Mouse (Mus musculus) WW6 (cell line): Measurements from ENCODE around the gene Timm44.
"Not testable (repeated sequence)": the region's sequence is repeated elsewhere in the genome, so short reads cannot be mapped to it uniquely, and the experiment has no call there.

ENCODE experiments used
- DNase-seq: peaks from one replicate; pipeline ENCODE4 v3.0.0-alpha.2; 2013; ENCODE audit warnings: low read depth, low spot score

Timm44 gene

DNA sequence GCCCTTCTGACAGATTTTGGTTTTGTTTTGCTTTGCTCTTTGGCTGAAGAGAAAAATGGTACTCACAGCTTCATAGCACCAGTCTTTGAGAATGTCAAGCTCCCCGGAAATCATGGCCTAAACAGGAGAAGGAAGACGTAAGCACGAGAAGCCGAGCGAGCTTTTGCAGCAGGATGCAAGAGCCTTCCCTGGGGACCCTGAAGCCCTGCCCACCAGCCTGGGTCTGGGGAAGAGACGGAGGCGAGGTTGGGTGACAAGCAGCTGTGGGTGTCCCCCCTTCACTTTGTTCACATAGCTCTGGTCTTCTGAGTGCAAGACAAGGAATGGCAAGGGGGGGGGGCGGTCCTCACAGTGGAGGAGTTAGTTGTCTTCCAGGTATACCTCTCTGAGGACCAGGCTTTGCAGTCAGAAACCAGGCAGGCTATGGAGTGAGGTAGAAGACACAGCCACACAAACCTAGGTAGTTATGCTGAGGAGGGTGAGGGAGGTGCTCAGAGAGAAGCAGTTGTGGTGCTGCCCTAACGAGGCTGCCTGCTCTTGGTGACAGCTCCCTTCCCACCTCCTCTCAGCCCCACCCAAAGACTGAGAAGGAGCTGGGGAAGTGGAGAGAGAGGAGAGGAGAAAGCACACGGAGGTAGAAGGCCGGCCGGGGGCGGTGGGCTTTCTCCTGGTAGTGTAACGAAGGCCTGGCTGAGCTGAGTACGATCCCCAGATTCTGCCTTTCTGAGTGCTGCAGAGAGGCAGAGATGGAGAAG, 10.4 kb downstream of the Timm44 start:
- no peak for DNase-seq

DNA sequence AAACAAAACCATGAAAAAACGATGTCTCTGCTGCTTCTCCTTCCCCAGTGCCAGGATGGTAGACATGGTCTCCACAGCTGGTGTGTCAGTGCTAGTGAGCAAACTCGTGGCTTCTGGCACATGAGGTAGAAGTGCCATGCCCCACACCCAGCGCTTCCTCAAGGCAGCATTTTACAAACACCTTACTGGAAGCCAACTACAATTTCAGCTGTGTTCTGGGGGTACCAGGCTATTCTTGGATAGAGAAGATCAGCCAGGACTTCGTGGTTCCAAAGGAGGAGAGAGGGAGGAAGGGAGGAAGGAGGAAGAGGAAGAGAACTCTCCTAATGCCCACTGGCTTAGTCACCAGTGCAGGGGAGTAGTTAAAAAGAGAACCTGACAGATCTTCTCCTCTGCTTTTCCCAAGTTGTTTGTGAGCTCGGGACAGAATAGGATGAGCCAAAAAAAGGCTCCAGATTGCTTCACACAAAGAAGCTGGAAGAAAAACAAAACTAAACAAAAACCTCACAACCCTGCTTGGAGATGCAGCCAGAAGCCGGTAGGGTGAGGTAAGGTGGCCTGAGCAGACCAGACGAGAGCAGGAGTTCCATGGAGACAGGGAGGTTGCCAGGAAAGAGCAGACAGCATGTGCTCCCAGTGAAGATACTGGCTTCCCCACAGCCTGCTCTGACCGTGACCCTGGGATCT, 12.5 kb downstream of the Timm44 start:
- DNase-seq: no peak

- no peak for DNase-seq
Measured at GRCm38 (mm10) chr8:4259805-4260170, 15.9 kb downstream of the Timm44 start.

DNA sequence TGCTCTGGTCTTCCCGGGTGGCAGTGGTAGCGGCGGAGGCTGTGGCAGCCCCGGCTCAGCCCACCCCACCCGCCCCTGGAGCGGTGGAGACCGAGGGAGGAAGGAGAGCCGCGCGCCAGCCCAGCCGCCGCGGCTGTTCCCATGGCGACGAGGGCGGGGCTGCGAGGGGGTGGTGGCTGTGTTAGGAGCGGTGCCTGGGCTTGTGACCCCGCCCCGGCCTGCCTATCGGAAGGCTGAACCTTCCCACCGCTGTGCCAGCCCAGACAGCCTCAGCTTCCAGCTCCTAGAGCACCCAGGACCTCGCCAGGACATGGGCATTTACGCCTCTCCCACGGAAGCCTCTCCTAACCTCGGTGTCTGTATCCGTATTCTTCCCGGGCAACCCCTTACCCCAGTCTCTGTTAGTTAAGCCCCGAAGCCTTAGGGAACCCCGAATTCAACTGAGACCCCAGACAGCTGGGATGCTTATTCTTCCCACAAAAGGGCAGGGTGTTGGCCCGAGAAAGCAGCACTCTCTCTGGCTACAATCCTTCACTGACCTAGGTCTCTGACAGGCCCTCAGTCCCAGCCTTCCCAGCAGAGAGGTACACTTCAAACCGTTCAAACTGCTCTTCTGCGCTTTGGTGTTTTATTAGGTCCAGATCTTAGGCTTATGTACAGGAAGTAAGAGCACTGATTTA, 16.4 kb downstream of the Timm44 start, which contains the start of gene Ctxn1:
TSS of gene Ctxn1 (minus strand) at position 150 of the 680 bp plus-strand sequence.
- peak; percentile 93 for DNase-seq

DNA sequence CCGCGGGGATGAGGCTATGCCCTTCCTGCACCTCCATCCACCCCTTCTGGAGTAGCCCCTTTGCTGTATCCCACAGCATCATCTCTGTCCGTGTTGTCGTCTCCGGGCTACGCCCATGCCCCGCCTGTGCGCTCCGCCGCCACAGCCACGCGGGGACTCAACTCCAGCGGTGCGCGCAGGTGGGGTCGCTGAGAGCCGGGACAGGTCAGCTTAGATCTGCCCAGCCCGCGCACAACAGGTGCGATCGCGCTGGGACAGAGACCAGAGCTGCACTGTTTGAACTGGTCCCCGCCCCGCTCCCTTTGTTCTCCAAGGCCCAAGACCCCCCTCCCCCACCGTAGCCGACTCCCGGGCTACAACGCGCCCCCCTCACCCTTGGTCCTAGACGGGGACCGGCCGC, 17.0 kb downstream of the Timm44 start:
- DNase-seq: no peak

- DNase-seq: no peak
Measured at GRCm38 (mm10) chr8:4258233-4258632, 17.5 kb downstream of the Timm44 start.

- DNase-seq: no peak
Measured at GRCm38 (mm10) chr8:4257350-4257749, 18.4 kb downstream of the Timm44 start.

DNA sequence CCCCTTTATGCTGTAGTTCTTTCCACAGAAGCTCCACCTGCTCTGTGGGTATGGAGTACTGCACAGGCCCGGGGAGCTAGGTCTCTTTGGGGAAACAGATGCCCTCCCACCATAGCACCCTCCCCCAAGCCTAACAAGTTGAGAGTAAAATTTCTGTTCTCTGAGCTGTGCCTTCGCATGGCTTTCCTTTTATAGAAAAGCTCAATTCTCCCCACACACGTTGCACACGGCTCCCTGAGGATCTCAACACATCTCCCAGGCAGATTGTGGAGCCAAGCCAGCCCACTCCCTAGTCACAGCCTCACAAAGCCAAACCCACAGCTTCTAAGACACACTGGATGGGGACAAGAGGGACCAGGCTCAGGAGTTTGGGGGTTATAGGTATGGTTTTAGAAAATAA, 18.8 kb downstream of the Timm44 start:
- DNase-seq: no peak

DNA sequence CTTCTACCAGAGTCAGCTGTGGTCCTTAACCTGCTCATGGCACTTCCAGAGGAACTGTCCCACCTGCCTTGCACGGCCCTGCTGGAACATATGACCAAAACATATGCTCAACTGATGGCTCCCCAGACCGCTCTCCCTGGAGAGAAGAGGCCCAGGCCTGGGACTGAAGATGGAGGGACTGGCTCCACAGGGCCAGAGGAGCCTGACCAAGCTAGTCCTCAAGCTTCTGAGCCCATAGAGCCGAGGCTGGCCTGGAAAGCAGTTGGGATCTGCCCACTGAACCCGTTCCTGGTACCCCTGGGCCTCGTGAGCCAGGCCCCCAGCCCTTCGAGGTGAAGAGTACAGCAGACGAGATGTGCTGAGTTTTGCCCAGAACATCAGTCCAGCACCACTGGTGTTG, 20.2 kb downstream of the Timm44 start:
- not testable (repeated sequence) for DNase-seq

DNA sequence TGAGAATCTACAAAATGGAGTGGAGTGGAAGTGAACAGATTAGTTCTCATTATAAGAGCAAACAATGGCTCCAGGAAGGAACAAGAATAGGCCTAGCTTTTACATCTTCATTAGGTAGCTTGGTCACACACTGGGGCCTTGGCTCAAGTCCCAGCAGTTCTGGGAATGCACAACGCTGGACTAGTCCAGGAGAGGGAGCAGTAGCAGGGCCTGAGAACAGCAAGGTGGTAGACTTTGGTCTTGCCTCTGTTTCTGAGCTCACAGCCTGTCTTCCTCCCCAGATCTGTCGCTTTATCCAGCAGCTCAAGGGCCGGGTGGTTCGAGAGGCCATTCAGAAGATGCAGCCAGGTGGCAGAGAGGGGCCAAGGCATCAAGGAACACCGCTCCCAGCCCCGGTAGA, 21.7 kb downstream of the Timm44 start:
- no peak for DNase-seq

- DNase-seq: peak; percentile 96
Measured at GRCm38 (mm10) chr8:4252934-4253841, 22.5 kb downstream of the Timm44 start, which contains the start of gene Snapc2. Gene Snapc2 (plus strand): TSS chr8:4253080.

GRCm38 (mm10) chr8:4252116-4252760, 23.5 kb downstream of the Timm44 start:
- no peak for DNase-seq

DNA sequence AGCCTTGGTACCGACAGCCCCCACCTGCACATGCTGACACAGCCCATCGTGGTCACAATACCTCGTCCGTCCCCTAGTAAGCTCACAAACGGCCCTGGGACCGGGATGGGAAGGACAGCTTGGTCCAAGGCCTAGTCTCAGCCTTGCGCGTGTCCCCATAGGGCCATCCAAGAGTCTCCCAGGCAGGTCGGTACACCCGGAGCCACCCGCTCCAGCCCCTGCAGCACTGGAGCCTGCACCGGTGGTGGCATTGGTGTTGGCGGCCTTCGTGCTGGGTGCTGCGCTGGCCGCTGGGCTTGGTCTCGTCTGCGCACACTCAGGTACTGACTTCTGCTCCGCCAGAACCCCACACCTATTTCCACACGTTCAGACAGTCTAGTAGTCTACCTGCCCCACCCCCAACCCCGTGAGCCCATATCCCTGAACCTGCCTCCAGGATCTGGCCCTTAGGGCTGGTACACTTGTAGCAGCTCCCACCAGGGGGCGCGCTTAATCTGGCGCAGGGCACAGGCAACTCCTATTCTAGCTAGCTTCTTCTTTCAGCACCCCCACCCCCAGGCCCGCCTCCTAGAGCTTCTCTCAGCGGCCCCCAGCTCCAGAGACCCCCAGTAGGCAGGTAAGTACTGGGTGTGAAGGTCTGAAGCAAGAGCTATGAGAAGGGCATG, 25.3 kb downstream of the Timm44 start:
- peak; percentile 89 for DNase-seq

- DNase-seq: no peak
Measured at GRCm38 (mm10) chr8:4249213-4249612, 26.5 kb downstream of the Timm44 start.

GRCm38 (mm10) chr8:4247951-4248540, 27.7 kb downstream of the Timm44 start, which contains the start of gene Tgfbr3l:
Gene Tgfbr3l (plus strand): TSS chr8:4248214.
- DNase-seq: no peak

- DNase-seq: no peak
Measured at GRCm38 (mm10) chr8:4247241-4247640, 28.5 kb downstream of the Timm44 start.

DNA sequence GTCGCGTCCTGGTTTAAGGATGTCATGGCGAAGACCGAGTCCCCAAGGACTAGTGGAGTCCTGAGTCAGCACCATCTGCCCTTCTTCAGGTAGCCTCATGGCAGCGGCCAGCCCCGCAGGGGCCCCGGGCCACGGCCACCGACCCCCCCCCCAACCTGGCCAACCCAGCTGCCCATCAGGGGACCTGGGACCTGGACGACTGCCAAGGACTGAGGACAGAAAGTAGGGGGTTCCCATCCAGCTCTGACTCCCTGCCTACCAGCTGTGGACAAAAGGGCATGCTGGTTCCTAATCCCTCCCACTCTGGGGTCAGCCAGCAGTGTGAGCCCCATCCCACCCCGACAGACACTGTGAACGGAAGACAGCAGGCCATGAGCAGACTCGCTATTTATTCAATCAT, 30.0 kb downstream of the Timm44 start:
- DNase-seq: no peak

- no peak for DNase-seq
Measured at GRCm38 (mm10) chr8:4245061-4245460, 30.7 kb downstream of the Timm44 start.

DNA sequence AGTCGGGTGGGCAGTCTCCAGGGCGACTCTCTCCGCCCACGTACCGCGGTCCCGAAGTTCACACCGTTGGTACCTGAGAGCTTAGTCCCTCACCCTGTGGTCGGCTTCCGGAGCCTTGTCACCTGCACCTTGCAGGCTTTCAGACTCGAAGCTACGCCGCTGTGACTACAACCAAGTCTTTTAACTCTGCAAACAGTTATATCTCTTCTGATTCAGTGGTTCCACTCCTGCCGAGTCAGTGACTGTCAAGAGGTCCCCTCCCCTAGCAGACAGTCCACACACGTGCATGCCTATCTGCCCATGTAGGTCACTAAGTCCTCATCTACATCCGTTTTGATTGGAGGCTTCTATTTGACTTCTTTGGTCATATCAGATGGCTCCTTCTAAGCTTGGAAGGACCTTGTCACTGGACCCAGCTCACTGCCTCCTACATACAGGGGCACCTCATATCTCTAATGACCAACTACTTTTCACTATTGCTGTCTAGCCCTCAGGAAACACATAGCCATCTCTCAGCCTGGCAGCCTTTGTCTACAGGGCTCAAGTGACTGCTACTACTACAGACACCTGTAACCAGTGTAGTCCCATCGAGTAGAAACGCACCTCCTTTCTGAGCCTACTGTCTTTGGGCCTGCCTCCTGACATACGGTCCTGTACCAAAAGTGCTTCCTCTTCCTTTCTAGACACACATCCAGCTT, 36.4 kb downstream of the Timm44 start:
- no peak for DNase-seq
